Mouse (Mus musculus): ENCODE data around the gene Bmpr1b.
"Not testable (repeated sequence)": the region's sequence is repeated elsewhere in the genome, so short reads cannot be mapped to it uniquely, and the experiment has no call there.

Gene Bmpr1b

DNA sequence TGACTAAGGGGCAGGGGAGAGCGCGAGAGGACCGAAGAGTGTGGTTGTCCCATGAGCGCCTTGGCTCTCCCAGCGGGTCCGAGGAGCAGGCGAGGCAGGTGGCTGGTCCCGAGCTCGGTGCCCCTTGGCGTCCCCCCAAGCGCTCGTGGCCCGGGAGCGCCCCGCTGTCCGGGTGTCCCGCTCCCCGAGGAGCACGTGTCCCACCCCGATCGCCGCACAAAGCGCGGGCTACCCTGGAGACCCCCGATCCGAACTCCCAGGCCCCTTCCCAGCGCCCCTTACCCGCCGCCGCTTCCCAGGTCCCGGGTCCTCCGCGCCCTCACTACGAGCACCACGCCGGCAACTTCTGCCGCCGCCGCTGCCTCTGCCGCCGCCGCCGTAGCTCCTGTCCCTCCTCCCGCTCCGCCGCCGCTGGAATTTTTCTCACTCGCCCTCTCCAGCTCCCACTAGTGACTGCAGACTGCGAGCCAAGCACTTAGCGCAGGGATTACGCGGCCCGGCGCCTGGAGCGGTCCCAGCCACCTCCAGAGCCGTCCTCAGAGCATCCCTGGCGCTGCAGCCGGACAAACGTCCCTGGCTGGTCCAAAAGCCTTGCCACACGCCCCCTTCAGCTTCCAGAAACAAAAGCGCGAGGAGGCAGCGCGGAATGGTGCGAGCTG lies at the start of gene Bmpr1b:
Gene Bmpr1b (minus strand): TSS at position 563 of the 659 bp plus-strand sequence.
- DNase-seq (ENCODE audit: low spot score in 2 of 2), result peak; percentile 1 to 28

- no peak for DNase-seq (ENCODE audit: low spot score in 2 of 2)
Measured at GRCm38 (mm10) chr3:142212821-142213220, 43.6 kb upstream of the Bmpr1b start.

GRCm38 (mm10) chr3:142212186-142212585 lies 43.0 kb upstream of the Bmpr1b start:
- no peak for DNase-seq (ENCODE audit: low spot score in 2 of 2)

GRCm38 (mm10) chr3:142209981-142210380 lies 40.8 kb upstream of the Bmpr1b start:
- no peak for DNase-seq (ENCODE audit: low spot score in 2 of 2)

- DNase-seq (ENCODE audit: low spot score in 2 of 2), result no peak
Measured at GRCm38 (mm10) chr3:142209057-142209456, 39.8 kb upstream of the Bmpr1b start.

DNA sequence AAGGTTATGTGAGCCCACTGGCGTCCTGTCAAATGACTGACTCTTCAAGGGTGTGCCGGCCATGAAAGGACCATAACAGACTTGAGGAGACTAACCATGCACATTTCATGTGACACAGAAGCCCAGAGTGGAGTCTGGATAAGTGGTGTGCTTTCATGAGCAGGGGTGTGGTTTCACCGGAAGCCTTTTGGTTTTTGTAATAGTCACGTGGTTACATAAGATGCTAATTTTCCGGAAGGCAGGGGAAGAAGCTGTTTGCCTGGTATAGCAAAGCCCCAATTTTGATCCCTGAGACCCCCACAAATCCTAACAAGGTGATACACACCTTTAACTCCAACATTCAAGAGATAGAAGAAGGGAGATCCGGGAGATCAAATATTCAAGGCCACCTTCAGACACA lies 38.3 kb upstream of the Bmpr1b start:
- no peak for DNase-seq (ENCODE audit: low spot score in 2 of 2)

DNA sequence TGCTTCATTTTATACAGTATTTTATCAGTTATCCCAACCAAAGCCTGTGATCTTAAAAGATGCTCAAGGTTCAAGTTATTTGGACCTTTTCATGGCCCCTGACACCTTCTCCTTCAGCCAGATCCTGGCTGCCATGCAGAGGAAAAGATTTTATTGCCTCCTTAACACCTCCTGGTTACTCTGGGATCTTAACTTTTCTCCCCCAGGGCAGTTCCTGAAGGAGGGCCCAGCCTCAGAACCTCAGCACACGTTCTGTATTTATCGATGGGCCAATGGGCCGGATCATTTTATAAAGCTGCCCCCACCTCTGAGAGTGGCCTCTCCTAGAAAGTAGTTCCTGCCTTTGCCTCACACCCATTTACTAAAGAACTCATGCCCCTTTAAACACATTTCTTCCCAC lies 37.1 kb upstream of the Bmpr1b start:
- DNase-seq (ENCODE audit: low spot score in 2 of 2), result no peak

- no peak for DNase-seq (ENCODE audit: low spot score in 2 of 2)
Measured at GRCm38 (mm10) chr3:142196142-142196541, 26.9 kb upstream of the Bmpr1b start.

DNA sequence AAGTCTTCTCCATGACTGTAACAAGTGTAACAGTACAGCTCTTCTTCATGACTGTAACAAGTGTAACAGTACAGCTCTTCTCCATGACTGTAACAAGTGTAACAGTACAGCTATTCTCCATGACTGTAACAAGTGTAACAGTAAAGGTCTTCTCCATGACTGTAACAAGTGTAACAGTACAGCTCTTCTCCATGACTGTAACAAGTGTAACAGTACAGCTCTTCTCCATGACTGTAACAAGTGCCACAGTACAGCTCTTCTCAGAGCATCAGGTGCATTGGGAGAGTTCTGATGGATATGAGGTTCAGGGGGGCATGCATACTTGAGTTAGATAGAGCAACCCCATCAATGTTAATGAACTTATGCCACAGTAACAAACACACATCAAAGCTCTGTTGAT lies 22.4 kb upstream of the Bmpr1b start:
- DNase-seq (ENCODE audit: low spot score in 2 of 2), result not testable (repeated sequence)

DNA sequence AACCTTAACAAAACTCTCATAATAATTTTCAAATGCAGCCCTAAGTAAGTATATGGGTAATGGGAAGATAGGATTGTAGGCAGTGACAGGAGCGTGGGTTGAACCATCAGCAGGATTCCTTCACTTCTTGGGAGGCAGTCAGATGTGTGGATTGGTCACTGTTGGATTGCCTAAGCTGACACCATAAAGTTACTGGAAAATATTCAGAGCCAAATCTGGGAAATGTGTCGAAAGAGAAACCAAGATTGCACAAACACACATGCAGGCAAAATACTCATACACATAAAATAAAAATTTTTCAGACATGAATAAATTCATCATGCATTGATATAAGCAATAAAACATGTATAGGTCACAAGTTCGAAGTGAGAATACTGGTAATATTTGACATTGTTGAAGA lies 17.3 kb upstream of the Bmpr1b start:
- no peak for DNase-seq (ENCODE audit: low spot score in 2 of 2)

GRCm38 (mm10) chr3:142173996-142174395 lies 4.8 kb upstream of the Bmpr1b start:
- DNase-seq (ENCODE audit: low spot score in 2 of 2), result no peak

GRCm38 (mm10) chr3:142168251-142168862 lies 868 bp downstream of the Bmpr1b start:
- no peak for DNase-seq (ENCODE audit: low spot score in 2 of 2)

DNA sequence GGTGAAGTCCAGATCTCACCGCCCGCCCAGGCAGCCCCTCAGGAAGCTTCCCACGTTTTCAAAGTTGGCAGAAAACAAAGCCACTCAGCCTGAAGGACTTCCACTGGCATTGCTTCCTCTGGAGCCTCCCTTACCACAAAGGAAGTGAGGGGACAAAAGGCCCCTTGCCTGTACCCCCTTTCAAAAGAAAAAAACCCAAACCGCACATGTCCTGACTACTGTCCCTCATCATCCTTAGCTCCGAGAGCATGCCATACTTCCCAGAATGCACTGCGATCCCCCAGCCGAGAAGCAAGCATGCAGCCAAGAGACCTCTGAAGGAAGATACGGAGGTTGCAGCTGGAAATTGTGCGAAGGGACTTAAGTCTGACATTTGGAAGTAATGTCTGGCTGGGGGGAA lies 4.2 kb downstream of the Bmpr1b start:
- no peak for DNase-seq (ENCODE audit: low spot score in 2 of 2)

DNA sequence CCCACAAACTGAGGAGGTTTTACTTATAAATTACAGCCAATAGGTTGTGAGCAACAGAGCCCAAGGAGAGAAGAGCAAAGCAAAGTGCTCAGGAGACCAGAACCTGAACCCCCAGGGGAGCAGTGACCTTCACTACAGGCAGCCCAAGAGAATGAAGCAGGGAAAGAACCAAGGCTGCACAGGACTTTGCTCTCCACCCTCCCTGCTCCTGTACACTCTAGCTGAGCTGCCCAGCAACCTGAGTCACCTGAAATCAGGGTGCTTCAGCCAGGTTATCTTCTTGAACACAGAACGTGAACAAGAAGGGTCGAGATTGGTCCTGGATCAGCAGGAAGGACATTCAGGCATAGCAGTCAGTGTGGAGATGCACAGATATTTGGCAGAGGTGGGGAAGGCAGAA lies 5.3 kb downstream of the Bmpr1b start:
- no peak for DNase-seq (ENCODE audit: low spot score in 2 of 2)

GRCm38 (mm10) chr3:142161405-142161804 lies 7.8 kb downstream of the Bmpr1b start:
- no peak for DNase-seq (ENCODE audit: low spot score in 2 of 2)

GRCm38 (mm10) chr3:142151980-142152379 lies 17.2 kb downstream of the Bmpr1b start:
- DNase-seq (ENCODE audit: low spot score in 2 of 2), result no peak

DNA sequence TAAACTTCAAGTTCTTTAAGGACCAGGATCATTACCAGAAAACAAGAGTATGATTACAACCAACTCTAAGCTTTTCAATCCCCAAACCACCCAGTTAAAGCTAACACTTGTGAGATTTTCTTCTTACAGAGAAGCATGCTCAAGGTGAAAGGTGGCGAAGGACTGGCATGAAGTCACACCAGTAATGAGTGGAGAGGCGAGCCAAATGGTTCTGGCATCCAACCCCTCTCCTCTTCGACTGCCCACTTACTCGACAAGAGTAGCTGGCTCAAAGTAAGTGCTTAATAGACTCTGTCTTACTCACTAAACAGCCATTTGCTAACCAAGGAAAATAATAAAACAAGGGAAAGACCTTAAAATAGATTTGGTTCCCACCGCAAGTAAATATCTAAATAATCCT lies 30.4 kb downstream of the Bmpr1b start:
- DNase-seq (ENCODE audit: low spot score in 2 of 2), result no peak

DNA sequence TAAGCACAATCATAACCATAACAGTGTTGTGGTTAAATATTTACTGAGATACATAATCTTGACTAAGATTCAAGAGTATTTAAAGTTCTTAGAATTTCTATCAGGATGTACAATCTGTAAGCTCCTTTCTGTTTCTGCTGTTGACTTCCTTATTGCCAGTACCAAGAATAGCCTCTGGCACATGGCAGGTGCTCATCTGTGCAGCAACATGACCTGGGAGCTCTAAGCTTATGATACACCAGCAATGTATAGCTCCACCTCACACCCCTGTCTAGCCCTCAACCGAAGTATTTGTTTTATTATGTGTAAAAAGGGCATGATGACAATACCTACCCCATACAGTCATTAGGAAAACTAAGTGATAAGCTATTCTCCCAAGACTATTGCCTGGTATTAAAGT lies 42.8 kb downstream of the Bmpr1b start:
- no peak for DNase-seq (ENCODE audit: low spot score in 2 of 2)

DNA sequence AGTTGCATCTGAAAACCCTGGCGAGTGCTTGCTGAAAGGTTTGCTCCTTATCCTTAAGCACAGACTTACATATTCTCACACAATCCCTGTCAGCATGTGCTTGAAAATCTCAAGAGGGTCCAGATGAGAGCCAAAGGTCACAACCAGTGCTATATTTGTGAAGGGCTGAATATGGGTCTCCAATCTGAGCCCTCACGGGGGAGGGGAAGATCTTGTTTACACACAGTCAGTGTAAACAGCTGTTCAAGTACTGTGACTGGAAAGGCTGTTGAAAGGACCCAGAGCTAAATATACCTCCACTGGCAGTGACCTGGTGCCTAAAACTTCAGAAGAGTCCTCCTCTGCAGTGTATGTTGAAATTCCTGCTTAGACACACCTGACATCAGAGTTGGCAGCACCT lies 43.7 kb downstream of the Bmpr1b start:
- peak; percentile 34 to 58 for DNase-seq (ENCODE audit: low spot score in 2 of 2)

DNA sequence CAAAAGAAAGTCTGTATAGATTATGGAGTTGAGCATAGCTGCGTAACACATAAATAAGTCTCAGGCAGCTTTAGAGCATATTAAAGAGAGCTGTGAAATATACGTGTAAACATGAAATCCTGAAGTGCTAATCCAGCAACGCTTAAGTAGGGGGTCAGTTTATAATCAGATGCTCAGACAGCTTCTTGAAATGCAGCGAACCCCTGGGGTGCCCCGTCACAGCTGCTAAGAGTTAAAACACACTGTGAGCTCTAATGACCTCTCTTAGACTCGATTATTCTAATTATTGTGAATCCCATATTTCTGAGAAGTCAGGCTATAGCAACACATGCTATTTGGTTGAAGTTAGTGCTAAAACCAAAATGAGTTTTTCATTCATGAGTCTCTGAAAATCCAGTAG lies 45.0 kb downstream of the Bmpr1b start:
- DNase-seq (ENCODE audit: low spot score in 2 of 2), result no peak

DNA sequence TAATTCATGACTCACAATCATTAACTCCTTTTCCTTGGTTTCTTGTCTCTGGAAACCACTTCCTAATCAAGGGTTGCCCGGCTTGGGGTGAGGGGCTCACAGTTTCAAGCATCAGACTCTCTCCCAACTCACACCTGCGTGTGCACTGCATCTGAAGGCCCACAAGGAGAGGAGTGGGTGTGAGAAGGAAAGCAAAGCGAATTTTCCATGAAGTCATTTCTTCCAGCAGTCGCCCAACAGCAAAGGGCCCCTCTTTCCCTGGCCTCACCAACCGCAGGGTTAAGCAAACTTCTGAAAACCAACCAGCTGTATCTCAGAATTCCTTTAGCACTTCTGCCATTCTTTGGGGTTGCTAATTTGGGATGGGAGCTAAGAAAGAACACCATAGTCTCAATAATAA lies 46.8 kb downstream of the Bmpr1b start:
- DNase-seq (ENCODE audit: low spot score in 2 of 2), result no peak

DNA sequence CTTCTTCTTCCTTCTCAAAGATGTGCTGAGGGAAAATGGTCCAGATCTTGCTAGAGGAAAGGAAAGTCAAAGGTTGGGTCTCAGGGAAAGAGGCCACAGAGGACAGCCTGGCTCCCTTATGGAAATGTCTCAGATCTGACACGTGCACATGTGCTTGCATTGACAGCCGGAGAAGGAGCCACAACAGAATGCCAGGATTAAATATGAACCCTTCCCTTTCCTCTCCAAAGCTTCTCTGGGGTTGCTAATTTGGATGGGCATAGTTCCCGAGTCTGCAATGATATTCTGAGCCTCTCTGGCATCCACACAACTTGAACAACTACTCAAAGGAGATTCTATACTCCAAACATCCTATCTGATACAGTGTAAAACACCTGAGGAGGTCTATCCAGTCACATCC lies 48.4 kb downstream of the Bmpr1b start:
- no peak for DNase-seq (ENCODE audit: low spot score in 2 of 2)

DNA sequence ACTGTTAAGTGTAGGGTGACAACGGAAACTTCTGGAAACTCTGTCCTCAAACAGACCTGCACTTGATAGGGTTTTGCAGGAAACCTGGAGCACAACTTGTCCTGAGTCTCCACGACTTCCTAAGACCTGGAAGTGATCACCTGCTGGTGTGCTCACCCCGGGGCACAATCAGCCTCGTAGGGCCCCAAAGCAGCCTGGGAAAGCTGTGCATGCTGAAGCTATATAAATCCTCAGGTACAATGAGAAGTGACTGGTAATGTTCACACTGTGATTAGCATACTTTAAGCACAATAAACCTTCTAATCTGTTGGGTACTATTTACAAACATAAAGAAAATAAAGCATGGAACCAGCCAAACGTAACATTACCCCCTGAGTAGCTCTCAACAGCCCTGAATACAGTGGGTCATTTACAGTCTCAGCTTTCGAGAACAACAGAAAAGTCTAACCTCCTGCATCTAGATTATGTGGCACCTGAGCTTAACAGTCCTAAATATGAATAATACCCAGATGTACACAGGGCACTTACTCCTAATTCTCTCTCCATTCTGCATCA lies 54.4 kb downstream of the Bmpr1b start:
- DNase-seq (ENCODE audit: low spot score in 2 of 2), result no peak

GRCm38 (mm10) chr3:142114190-142114589 lies 55.0 kb downstream of the Bmpr1b start:
- no peak for DNase-seq (ENCODE audit: low spot score in 2 of 2)
